Mouse (Mus musculus): ENCODE results near the gene Neurod2. TPM values are rescaled to one million over a fixed set of nuclear protein-coding genes. Genes with fewer than 3 reads are reported as not detected.

The Neurod2 gene
- polyA plus RNA-seq (2015; fragmentation: Illumina TruSeq; extraction: RNeasy Lipid Tissue Mini Kit (QIAGEN cat#74804); ENCODE audit: low read depth, low replicate concordance), result 29.6 TPM

DNA sequence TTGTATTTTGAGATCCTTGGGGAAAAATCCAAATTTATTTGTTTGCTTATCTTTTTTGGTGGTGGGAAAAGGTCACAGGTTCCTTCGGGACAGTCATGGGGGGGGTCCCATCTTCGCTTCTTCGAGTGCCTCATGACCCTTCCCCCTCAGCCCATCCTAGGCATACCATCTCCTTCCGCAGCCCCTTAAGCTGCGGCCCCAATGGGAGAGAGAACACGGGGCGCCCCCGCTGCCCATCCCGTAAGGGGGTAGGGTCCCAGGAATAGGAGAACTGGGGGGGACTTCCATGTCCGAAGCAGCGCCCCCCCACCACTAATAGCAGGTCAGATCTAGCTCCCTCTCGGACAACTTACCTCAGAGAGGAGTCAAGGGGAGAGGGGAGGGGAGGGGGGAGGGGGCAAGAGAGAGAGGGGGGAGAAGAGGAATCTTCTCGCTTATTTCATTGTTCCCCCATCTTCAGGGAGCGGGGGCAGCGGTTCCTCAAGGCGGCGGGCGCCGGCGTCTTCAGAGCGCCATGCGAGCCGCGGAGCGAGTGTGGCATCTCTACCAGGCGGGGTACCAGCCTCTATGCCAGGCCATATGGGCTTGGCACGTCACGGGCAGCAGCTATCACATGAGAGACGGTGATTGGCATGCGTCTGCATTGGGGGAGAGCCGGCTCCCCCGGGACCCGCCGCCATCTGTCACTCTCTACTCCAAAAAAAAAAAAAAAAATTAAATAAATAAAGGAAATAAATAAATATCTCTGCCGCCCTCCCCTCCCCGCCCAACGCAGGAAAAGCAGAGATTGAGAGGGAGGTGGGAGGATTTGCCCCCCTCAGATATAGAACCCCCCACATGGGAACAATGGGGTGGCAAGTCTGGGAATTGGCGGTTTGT, at the start of gene Neurod2:
Gene Neurod2, minus strand, starts transcription at position 568 of the 879 bp plus-strand sequence.

DNA sequence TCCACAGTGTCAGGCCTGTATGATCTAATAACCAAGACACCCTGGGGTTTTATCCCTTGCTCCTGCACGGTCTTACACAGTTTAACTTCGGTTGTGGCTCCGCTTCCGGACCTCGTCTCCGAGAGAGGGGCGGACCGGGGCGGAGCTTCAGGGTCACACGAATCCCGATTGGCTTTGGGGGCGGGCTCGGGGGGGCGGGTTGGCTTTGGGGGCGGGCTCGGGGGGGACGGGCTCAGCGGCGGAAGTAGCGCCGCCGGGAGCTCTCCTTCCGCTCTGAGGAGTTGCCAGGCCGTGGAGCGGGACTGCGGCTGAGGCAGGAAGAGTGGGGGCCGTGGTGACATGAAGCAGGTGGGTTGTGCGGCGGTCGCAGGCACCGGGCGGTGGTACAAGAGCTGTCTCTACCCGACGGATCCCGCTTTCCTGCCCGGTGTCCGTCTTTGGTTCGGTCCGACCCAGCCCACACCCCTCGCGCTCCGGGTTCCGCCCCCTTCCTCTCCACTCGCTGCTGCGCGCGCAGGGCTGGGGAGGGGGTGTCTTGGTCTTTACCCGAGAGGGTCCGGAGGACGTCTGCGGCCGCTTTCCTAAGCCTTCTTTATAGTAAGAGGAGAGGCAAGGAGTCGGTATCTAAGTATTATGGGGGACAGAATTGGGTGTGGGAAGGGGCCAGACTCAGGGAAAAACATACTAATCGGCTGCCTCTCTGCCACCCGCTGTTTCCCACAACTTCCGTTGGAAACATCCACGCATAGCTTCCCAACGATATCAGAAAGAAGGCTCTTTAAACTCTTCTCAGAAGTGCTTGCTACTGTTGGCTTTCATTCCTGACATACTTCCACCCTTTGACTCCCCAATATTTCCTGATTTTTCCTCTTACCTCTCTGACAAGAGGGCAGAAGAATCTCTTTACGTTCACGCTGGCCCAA, 29.0 kb upstream of the Neurod2 start, which contains the start of gene Stard3:
Gene Stard3, plus strand, starts transcription at position 208 of the 923 bp plus-strand sequence.

DNA sequence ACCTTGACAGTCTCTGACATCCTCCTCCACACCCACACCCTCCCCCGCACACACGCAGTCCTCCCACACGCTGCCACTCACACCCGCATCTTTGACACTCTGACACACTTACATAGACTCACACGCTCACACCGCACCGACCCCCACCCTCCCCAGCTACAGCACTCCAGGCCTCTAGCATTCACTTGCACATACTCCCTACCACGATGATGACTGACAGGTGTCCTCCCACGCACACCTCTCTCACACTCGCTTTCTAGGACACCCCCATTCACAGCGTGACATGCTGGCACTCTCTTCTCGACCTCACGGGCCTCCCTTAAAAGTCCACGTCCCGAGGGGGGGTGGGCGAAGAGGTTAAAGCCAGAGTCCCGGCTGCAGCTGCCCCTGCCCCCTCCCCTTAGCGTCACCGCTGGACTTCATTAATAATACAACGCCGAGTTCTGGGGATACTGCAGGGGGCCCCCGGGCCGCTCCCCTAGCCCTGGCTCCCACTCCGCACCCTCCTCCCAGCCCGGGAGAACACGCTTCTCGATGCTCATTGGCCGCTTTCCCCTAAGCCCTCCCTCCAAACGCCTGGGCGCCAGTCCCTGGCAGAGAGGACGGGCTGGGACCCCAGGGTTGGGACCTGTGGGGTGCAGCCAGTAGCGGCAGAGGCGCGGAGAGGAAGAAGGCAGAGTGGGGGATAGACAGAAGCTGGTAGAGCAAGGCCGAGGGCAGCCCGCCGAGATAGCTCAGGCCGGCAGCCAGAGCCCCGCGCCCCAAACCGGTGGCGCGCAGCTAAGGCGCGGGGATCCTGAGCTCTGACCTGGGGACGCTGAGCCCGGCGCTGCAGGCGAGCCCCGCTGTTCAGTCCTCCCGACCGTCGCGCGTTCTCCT, 18.9 kb upstream of the Neurod2 start, which contains the start of gene Ppp1r1b:
Gene Ppp1r1b, plus strand, starts transcription at position 322 of the 879 bp plus-strand sequence.

Other genes with a start within 250 kb of the Neurod2 start
- gene Fbxl20, start 179.2 kb downstream of the Neurod2 start, polyA plus RNA-seq (2015; fragmentation: Illumina TruSeq; extraction: RNeasy Lipid Tissue Mini Kit (QIAGEN cat#74804); ENCODE audit: low read depth, low replicate concordance), result 20.6 TPM
- 21.7 TPM for gene Med1, start 136.4 kb downstream of the Neurod2 start, polyA plus RNA-seq (2015; fragmentation: Illumina TruSeq; extraction: RNeasy Lipid Tissue Mini Kit (QIAGEN cat#74804); ENCODE audit: low read depth, low replicate concordance)
- 13.0 TPM for gene Cdk12, start 126.6 kb downstream of the Neurod2 start, polyA plus RNA-seq (2015; fragmentation: Illumina TruSeq; extraction: RNeasy Lipid Tissue Mini Kit (QIAGEN cat#74804); ENCODE audit: low read depth, low replicate concordance)
- 466 TPM for gene Ppp1r1b, start 18.8 kb upstream of the Neurod2 start, polyA plus RNA-seq (2015; fragmentation: Illumina TruSeq; extraction: RNeasy Lipid Tissue Mini Kit (QIAGEN cat#74804); ENCODE audit: low read depth, low replicate concordance)
- 44.9 TPM for gene Stard3, start 28.7 kb upstream of the Neurod2 start, polyA plus RNA-seq (2015; fragmentation: Illumina TruSeq; extraction: RNeasy Lipid Tissue Mini Kit (QIAGEN cat#74804); ENCODE audit: low read depth, low replicate concordance)
- 8.1 TPM for gene Tcap, start 54.2 kb upstream of the Neurod2 start, polyA plus RNA-seq (2015; fragmentation: Illumina TruSeq; extraction: RNeasy Lipid Tissue Mini Kit (QIAGEN cat#74804); ENCODE audit: low read depth, low replicate concordance)
- not detected for gene Pnmt, start 56.8 kb upstream of the Neurod2 start, polyA plus RNA-seq (2015; fragmentation: Illumina TruSeq; extraction: RNeasy Lipid Tissue Mini Kit (QIAGEN cat#74804); ENCODE audit: low read depth, low replicate concordance)
- 9.8 TPM for gene Pgap3, start 70.8 kb upstream of the Neurod2 start, polyA plus RNA-seq (2015; fragmentation: Illumina TruSeq; extraction: RNeasy Lipid Tissue Mini Kit (QIAGEN cat#74804); ENCODE audit: low read depth, low replicate concordance)
- 1.3 TPM for gene Erbb2, start 82.8 kb upstream of the Neurod2 start, polyA plus RNA-seq (2015; fragmentation: Illumina TruSeq; extraction: RNeasy Lipid Tissue Mini Kit (QIAGEN cat#74804); ENCODE audit: low read depth, low replicate concordance)
- gene Mien1, start 109.3 kb upstream of the Neurod2 start, polyA plus RNA-seq (2015; fragmentation: Illumina TruSeq; extraction: RNeasy Lipid Tissue Mini Kit (QIAGEN cat#74804); ENCODE audit: low read depth, low replicate concordance), result 230 TPM
- 2.9 TPM for gene Grb7, start 116.7 kb upstream of the Neurod2 start, polyA plus RNA-seq (2015; fragmentation: Illumina TruSeq; extraction: RNeasy Lipid Tissue Mini Kit (QIAGEN cat#74804); ENCODE audit: low read depth, low replicate concordance)
- gene Ikzf3, start 216.4 kb upstream of the Neurod2 start, polyA plus RNA-seq (2015; fragmentation: Illumina TruSeq; extraction: RNeasy Lipid Tissue Mini Kit (QIAGEN cat#74804); ENCODE audit: low read depth, low replicate concordance), result not detected
- not detected for gene Zpbp2, start 221.4 kb upstream of the Neurod2 start, polyA plus RNA-seq (2015; fragmentation: Illumina TruSeq; extraction: RNeasy Lipid Tissue Mini Kit (QIAGEN cat#74804); ENCODE audit: low read depth, low replicate concordance)